Mouse (Mus musculus) right cerebral cortex, postnatal 25 days (tissue): ENCODE measurements around the gene Sgsm3.
"Not testable (repeated sequence)": the region's sequence is repeated elsewhere in the genome, so short reads cannot be mapped to it uniquely, and the experiment has no call there.

Experiments used
- DNase-seq: peaks from one replicate; pipeline ENCODE4 v3.0.0; 2022

Gene Sgsm3

DNA sequence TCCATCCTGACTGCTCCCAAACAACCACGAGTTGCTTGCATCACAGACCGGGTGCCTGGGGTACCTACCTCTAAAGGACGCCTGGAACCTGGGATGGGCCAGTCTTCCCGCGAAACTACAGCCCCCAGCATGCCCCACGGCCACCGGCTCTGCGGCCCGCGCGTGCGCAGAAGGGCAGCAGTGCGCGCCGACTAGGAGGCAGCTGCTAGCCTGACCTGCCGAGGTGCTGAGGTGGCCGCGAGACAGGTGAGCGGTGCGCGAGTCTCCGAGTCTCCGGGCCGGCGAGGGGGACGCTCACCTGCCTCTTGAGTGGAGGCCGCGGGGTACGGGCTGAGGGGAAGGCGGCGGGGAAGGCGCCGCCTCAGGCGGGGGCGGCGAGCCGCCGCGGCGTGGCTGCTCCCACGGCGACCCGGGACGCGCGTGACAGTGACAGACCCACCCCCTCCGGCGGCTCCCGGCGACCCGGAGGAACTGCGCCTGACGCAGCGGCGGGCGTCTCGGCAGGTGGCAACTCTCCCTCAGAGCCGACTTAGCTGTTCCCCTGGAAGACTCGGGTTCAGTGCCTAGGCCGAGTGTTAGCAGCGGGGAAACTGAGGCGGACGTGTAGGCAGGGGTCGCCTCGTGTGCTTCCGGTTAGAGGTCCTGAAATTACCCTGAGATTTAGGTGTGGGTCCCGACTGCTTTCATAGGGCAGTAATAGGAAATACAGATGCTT, at the start of gene Sgsm3:
TSS of gene Sgsm3 (plus strand) at position 146 of the 715 bp plus-strand sequence.
- DNase-seq, result peak; percentile 89

DNA sequence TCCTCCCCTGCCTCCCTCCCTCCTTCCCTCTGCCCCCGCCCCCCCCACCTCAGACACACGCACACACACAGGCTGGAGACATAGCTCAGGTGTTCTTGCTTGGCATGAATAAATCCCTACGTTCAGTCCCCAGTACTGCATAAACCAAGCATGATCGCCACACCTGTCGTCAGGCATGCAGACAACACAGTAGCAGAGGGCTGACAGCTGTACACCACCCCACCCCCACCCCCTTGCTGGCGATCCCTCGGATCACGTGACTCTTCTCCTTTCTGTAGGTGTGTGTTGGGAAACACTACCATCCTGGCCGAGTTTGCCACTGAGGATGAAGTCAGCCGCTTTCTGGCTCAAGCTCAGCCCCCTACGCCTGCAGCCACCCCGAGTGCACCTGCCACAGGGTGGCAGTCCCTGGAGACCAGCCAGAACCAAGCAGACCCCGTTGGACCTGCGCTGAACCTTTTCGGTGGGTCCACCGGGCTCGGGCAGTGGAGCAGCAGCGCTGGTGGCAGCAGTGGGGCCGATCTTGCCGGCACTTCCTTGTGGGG, 48.7 kb upstream of the Sgsm3 start:
- DNase-seq, result no peak

DNA sequence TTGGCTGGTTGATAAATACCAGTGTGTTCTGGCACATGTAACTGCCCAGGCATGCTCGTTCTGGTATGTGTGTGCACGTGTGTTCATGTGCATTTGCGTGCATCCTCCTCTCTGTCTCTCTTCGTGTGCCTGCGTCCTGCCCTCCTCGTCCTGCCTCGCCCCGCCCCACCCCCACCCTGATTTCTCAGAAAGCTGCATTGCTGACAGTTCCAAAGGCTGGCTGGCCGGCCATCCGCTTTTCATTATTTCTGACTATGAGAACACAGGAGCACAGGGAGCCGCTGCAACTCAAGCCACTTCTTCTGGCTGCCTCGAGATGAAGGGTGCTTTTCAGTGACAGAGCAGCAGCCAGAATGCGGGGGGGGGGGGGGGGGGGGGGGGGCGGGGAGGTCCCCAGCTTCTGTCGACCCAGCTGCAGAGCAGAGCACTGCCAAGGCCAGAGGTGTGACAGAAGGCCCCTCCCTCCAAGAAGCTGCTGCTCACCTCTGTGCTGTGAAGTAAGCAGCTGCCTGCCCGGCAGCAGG, 47.5 kb upstream of the Sgsm3 start:
- no peak for DNase-seq

DNA sequence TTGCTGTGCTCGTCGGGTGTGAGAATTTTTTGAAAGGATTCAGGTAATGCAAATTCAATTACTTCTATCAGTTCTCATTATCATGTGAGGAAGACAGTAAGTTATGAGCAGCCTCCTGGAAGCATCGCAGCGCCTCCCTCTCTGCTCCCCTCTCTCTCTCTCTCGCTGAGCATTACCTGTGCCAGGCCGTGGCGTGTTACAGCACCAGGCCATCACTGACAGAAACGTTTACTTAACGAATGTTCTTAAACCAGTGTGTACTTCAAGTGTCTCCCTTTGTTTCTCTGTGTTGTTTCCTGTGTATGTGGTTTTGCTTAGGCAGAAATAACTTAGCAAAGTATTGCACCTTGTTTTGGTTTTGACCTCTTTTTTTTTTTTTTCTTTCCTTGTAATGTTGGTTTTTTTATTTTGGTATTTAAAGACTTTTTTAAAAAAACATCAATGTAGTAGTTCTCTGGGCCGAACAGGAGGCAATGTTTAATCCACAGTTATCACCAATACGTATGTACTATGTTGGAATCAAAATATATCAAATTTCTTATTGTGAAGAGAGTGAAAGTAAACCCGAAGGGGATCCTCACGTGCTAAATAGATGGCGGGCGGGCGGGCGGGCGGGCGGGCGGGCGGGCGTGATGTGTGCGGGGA, 46.8 kb upstream of the Sgsm3 start:
- DNase-seq, result not testable (repeated sequence)

DNA sequence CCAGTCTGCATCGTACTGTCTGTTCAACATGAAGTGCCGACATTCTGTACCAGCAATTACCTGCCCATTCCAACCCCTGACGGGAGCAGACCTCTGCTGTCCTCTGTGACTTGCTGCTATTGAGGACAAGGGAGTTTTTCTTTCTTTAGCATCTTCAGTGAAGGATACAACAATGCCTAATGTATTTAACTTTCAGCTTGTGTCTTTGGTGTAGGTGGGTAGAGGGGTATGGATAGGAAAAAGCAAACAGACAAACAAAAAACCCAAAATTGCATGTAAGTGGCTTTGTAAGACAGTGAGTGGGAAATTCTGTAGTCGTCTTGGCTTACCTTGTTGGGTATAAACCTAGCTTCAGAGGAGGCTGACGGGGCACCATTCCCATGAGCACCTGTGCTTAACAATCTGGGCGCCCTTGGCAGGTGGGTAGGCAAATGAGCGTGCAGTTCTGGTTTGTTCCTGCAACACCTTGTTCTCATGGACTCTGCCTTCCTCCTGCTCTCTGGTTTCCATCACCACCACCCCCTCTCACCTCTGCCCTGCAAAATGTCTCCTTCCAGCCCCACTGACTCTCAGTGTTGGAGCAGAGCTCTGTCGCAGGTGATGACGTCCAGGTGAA, 46.1 kb upstream of the Sgsm3 start:
- DNase-seq, result no peak

DNA sequence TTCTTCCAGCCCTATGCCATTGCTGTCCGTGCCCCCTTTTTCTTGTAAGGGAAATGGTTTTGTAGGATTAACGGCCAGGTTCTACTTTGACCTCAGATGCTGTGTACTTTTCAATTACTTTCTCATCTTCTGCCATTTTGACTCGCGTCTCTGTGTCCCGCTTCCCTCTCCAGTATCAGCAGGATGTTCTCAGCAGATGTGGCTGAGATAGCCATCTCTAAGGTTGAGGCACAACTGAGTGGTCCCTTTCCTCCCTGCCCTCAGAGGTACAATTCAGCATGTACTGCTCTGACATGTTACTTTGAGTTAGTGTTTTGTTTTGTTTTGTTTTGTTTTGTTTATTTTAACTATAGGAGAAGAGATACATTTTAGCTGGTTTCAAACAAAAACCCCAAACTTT, 42.7 kb upstream of the Sgsm3 start:
- no peak for DNase-seq

DNA sequence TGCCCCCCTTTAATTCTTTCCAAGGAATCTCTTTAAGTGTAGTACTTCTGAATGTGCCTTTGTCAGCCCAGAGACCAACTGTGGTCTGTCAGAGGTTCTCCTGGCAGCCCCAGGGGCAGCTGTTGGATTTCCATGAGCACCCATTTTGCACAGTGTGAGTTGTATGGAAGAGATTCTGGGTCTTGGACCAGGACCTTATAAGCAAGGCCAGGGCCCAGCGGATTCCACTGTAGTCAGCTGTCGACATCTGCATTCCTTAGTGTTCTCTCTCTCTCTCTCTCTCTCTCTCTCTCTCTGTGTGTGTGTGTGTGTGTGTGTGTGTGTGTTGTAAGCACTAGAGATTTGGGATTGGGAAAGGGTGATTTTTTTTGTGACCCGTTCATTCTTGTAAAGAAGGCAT, 40.9 kb upstream of the Sgsm3 start:
- DNase-seq, result no peak

DNA sequence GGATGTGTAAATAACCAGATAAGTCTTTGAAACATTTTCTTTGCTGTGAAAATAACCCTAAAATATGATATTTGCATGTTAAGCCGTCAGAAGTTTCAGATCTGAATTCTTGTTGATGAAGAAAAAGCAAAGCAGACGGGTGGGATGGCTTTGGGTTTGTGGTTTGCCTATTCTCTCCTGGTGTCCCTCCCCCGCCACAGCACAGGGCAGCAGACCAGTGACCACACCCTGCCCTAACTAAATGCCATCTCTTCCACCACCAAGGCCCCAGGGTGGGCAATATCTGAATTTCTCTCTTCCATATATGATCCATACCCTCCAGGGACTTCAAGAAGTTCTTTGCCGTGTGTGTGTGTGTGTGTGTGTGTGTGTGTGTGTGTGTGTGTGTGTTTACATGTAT, 39.0 kb upstream of the Sgsm3 start:
- DNase-seq, result no peak

DNA sequence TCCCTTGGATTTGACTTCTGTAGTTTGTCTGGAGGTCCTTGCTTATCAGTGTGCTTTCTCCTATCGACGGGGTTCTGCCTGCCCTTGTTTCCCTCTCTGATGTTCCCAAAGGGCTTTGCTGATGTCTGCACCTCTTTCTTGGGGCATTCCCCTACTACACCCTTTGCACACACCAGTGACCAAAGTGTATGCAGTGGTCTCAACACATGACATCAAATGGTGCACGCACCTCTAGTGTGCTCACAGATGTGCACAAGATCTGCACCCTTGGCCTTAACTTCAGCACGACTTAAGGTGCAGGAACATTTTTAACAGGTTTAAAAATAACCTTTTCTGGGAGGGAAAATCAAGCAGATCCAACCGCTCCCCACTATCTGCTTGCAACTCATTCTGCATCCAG, 38.2 kb upstream of the Sgsm3 start:
- no peak for DNase-seq

DNA sequence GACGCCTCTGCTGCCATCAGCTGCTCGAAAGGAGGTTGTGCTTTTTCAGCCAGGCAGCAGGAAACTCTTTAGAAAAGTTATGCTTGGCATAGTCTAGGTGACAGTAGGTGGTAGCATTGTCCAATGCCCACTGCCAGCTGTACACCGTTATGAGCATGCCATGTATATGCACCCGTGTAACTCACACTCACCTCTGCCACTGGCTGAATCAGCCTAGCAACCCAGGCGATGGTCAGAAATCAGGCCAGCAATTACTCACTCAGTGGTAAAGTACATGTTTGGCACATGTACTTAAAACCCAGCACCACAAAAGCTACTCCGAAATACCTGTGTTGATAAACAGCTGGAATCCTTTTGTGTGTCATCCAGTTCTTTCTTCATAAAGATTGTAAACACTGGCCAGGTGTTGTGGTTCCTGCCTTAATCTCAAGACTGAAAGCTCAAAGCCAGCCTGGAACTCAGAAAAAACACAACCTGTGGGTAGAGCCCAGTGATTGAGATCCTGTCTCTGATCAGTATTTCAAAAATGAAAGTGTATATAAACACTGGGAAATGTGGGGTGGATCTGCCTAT, 36.0 kb upstream of the Sgsm3 start:
- DNase-seq, result no peak

DNA sequence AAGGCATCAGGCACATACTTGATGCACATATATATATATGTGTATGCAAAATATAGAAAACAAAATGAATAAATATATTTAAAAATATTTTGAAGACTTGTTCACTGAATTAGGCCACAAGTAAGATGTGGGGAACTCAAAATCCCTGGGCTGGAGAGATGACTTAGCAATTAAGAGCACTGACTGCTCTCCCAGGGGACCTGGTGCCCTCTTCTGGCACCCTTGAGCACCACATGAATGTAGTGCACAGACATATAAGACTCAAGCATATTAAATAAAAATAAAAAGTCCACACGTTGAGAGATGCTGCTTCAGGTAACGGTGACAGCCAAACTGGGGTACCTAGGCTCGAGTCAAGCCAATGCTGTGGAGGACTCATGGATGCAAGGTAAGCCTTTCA, 31.7 kb upstream of the Sgsm3 start:
- DNase-seq, result no peak

DNA sequence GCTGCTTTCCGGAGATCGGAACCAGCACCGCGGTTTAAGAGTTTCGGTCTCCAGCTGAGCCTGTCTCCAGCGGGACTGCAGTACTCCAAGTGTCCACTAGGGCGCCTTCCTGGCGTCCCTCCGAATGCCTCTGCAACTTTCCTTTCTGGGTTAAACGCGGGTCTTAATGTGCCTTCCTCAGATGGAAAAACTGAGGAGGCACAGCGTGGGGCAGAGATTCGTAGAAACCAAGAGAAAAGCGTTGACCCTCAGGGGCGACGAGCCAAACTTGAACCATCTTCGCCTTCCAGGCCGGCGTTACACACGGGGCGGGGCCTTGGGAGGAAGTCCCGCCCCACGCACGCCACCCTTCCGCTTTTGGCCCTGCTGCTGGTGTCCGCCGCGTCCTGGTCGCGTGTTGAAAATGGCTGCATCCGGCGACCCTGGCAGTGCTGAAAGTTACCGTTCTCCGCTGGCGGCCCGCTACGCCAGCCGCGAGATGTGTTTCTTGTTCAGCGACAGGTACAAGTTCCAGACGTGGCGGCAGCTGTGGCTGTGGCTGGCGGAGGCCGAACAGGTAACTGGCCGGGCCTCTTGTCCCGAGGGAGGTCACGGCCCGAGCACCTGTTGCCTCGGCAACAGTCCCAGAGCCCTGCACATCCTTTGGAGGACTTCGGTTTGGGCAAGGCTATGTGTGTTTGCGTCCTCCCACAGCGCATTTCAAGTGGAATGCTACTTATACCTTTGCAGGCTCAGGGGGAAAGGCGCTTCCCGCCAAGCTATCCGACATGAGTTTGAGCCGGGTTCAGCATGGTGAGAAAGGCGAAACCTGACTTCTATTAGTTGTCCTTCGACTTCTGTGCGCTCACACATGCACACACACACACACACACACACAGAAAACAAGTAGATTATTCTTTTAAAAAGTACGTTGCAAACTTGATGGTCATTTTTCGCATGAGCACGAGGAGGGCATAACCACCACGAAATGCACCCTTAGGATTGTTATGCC, 29.1 kb upstream of the Sgsm3 start, which contains the start of gene Adsl:
TSS of gene Adsl (plus strand) at position 346 of the 991 bp plus-strand sequence.
- DNase-seq, result peak; percentile 87

DNA sequence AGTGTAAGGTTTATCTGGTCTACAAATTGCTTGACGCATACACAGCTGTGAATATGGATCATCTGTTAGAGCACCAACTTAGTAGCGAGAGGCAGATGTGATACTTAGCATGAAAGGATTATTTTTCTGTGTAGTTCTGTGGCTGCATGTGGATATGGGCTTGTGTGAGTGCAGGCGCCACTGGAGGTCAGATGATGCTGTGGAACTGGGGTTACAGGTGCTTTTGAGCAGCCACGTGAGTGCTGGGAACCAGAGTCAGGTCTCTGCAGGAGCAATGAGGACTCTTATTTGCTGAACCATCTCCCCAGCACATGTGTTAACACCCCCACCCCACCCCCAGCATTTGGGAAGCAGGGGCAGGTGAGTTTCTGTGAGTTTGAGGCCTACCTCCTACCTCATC, 28.1 kb upstream of the Sgsm3 start:
- no peak for DNase-seq

DNA sequence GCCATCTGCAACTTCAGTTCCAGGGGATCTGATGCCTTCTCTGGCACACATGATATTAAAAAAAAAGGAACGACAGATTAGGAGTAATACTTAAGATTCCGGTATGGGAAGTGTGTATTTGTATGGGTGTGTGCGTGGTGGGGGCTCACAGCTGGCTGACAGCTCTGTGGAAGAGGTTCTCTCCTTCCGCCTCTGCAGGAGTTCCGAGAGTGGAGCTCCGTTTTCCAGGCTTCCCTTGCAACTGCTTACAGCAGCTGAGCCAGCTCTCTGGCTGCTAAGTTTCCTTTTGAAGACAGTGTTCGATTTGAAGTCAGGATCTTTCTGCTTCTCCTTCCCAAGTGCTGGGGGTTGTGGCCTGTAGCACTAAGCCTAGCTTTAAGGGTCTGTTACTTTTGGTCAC, 27.5 kb upstream of the Sgsm3 start:
- no peak for DNase-seq

DNA sequence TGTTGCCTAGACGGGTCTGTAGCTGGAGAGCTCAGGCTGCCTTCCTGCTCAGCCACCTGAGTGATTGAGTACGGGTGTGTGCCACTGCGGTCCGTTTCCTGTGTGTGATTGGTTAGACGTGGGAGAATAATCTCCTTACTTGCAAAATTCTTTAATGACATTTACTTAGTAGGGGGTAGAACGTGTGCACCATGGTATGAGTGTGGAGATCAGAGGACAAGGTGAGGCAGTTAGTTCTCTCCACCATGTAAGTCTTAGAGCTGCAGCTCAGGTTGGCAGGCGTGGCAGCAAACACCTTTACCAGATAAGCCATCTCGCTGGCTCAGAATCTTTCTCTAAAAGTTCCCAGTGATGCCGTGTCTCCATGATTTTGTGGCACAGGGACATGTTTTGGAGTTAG, 23.6 kb upstream of the Sgsm3 start:
- DNase-seq, result no peak

DNA sequence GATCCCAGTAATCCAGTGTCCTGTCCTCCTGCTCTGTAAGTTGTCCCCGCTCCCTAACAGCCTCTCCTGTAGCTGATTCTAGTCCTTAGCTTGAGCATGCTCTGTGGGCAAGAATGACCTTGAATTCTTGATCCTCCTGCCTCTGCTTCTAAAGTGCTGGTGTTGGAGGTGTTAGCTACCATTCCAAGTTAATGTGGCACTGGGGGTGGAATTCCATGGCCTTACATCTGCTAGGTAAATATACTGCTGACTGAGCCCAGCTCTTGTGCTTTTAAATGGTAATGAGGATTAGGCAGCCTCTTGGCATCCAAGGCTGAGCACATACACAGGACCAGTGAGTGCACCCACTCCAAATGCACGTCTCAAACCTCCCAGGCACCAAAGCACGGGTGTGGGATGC, 22.7 kb upstream of the Sgsm3 start:
- no peak for DNase-seq

DNA sequence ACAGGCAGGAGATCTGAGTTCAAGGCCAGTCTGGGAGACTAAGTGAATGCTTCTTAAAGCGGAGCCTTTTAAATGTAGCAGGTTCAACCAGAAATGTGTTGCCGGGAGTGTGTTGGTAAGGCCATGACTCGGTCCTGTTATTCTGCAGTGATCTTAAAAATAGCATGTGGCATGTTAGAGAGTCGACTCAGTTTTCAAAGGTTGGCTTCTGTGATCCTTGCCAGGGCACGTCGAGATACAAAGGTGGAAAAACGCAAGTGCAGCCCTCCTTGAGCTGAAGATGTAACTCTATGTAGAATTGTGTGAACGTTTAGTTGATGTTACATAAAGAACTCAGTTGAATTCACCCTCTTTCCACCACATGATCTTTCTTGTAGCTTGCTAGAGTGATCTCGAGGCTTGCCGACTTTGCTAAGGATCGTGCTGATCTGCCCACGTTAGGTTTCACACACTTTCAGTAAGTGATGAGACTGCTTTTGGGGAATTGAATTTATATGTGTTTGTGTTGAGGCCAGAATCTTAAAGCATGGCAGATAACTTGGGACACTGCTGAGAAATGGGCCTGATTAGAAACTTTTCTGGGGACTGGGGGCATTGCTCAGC, 21.6 kb upstream of the Sgsm3 start:
- DNase-seq, result no peak

DNA sequence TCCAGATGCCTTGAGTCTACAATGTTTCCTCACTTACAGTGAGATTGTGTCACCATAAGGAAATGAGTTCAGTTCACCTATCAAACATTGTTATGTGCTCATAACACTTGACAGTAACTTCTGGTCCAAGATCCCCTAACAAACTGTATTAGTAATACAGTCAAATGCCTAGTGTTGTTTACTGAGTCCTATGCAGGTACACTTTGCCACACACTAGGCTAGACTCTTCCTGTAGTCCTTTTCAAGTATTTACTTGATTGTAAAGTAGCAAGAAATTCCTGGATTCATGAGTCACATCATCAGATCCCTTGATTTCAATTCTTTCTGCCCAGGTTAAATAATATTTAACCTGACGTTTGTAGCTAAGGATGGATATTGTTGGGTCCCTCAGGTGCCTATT, 8.2 kb upstream of the Sgsm3 start:
- DNase-seq, result no peak

DNA sequence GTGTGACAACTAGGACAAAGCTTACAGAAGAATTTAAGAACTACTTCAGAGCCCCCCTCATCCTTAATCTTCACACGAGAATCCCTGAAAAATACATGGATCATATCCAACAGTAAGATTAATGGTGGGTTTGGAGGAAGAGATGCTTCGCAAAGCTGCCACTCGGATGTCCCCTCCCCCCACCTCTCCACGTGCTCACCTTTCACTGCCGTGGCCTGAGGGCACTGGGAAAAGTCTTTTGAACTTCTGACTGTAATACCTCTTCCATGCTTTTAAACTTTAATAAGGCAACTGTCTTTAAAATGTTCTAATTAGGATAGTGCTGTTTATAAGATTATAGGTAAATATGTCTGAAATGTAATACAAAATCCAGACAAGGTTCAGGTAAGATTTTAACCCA, 3.3 kb upstream of the Sgsm3 start:
- DNase-seq, result no peak

DNA sequence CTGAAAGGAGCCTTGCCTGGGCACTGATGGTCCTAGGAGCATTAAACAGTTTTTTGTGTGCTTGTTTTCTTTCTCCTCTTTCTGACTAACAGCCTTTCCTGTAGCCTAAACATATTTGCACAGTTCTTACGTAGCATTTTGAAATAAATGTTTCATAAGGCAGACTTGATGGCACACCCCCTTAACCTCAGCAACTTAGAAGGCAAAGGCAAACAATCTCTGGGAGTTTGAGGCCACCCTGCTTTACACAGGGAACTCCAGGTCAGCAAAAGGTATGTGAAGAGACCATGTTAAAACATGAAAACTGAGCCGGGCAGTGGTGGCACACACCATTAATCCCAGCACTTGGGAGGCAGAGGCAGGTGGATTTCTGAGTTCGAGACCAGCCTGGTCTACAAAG, 1.9 kb upstream of the Sgsm3 start:
- DNase-seq, result no peak

DNA sequence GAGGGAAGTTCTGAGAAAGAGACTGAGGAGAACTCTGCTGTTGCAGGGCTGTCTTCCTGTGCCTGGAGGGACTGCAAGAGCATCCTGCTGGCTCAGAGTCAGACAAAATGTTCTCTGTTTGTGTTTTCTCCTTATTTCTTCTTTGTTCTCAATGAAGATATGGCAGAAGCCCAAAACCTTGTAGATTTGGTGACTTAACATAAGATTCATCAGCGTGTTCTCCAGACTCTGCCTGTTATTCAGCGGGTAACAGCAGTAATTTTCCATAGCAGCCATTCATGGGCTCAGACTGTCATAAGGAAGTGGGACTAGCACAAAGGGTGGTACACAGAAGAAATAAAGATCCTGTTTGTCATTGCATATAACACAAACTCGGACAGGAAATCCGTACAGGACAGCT, 2.0 kb downstream of the Sgsm3 start:
- DNase-seq, result no peak

DNA sequence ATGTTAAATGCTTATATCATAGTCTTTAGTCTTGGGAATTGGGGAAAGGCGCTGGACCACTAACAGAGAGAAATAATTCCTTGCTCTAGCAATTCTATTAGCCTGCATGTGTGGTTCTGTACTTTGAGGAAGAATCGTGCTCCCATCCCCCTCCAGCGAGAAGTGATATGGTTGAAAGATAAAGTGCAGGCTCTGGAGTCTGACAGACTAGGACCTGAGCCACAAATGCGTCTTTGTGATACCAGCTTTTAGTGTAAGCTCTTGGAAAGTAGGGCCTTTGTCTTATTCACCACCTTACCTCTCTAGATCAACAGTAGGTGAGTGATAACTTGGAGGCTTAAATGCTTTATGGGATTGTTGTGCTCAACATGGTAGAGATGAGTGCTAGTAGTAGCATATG, 3.6 kb downstream of the Sgsm3 start:
- no peak for DNase-seq
